Mouse (Mus musculus): ENCODE measurements around the gene Cltc.

DNA sequence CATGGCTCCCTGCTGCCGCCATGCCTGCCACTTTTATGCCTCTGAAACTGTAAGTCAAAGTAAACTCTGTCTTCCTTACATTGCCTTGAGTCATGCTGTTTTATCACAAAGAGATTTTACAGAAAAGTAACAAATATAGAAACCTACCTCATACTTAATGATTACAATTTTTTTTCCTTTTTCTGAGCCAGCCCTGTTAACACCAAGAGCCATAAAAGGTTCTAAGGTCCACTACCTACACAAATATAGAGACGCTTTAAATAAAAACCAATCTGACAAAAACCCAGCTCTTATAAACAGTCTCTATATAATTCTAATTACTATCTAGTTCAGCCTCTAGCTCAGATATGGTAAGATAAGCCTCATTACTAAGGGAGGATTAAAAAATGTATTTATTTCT is 7.1 kb upstream of the Cltc start:
- TF ChIP-seq POLR2A (IDR thresholded peaks at IDR 0.05; ENCODE audit: borderline replicate concordance, extremely low read depth, low read depth, low read length): no peak
- no peak for TF ChIP-seq CTCF (IDR thresholded peaks at IDR 0.05; ENCODE audit: insufficient read depth, low read length)

All from lung, adult 2 months (tissue).